Mouse (Mus musculus) kidney, postnatal 25 days (tissue): Measurements from ENCODE around the gene Psmb7.

Experiments
- DNase-seq, 2 experiments: peaks; one replicate each; pipeline ENCODE4 v3.0.0; 2021; ENCODE audit warnings: mixed read lengths in 2 of 2

Gene Psmb7

GRCm38 (mm10) chr2:38586733-38587132, 57.2 kb downstream of the Psmb7 start:
- no peak for DNase-seq

- DNase-seq = peak in 1 of 2 experiments; percentile 57
Measured at GRCm38 (mm10) chr2:38585379-38585736, 58.5 kb downstream of the Psmb7 start.

- DNase-seq = peak in 1 of 2 experiments; percentile 18
Measured at GRCm38 (mm10) chr2:38584514-38585378, 59.1 kb downstream of the Psmb7 start.

GRCm38 (mm10) chr2:38583982-38584381, 59.9 kb downstream of the Psmb7 start:
- no peak for DNase-seq

- DNase-seq = no peak
Measured at GRCm38 (mm10) chr2:38579528-38579927, 64.4 kb downstream of the Psmb7 start.

- DNase-seq = no peak
Measured at GRCm38 (mm10) chr2:38578602-38579521, 65.0 kb downstream of the Psmb7 start.

- DNase-seq = no peak
Measured at GRCm38 (mm10) chr2:38574697-38575096, 69.2 kb downstream of the Psmb7 start.

GRCm38 (mm10) chr2:38571971-38572601, 71.8 kb downstream of the Psmb7 start:
- no peak for DNase-seq

- DNase-seq = peak in 1 of 2 experiments; percentile 46
Measured at GRCm38 (mm10) chr2:38562596-38562995, 81.3 kb downstream of the Psmb7 start.

GRCm38 (mm10) chr2:38560296-38561227, 83.3 kb downstream of the Psmb7 start:
- no peak for DNase-seq

- DNase-seq = no peak
Measured at GRCm38 (mm10) chr2:38556721-38557120, 87.2 kb downstream of the Psmb7 start.

GRCm38 (mm10) chr2:38555659-38556058, 88.2 kb downstream of the Psmb7 start:
- DNase-seq = no peak

GRCm38 (mm10) chr2:38554226-38554995, 89.5 kb downstream of the Psmb7 start:
- no peak for DNase-seq

GRCm38 (mm10) chr2:38552004-38552443, 91.9 kb downstream of the Psmb7 start:
- DNase-seq = no peak

- no peak for DNase-seq
Measured at GRCm38 (mm10) chr2:38547793-38548517, 95.9 kb downstream of the Psmb7 start.

- DNase-seq = no peak
Measured at GRCm38 (mm10) chr2:38546748-38547147, 97.1 kb downstream of the Psmb7 start.

- DNase-seq = peak; percentile 82 to 85
Measured at GRCm38 (mm10) chr2:38546222-38546621, 97.7 kb downstream of the Psmb7 start.

GRCm38 (mm10) chr2:38545706-38546105, 98.2 kb downstream of the Psmb7 start:
- no peak for DNase-seq

GRCm38 (mm10) chr2:38544982-38545381, 98.9 kb downstream of the Psmb7 start:
- DNase-seq = no peak

GRCm38 (mm10) chr2:38544341-38544740, 99.5 kb downstream of the Psmb7 start:
- DNase-seq = no peak
